Mouse (Mus musculus) MEL (cell line): ENCODE data around the gene Myzap.

Experiments
- BHLHE40 ChIP-seq: IDR thresholded peaks from 2 replicates; pipeline ENCODE4 v1.6.1; 2012; ENCODE audit warnings: low read depth, mild to moderate bottlenecking, inconsistent platforms, low read length, improper control_type of control experiment, borderline replicate concordance
- CHD2 ChIP-seq: IDR thresholded peaks from 2 replicates; pipeline ENCODE4 v1.6.1; 2011; ENCODE audit warnings: low read length, improper control_type of control experiment
- CTCF ChIP-seq, 3 experiments: IDR thresholded peaks in 2 of 3; conservative IDR thresholded peaks in 1 of 3; 2 replicates each; pipeline ENCODE4 v1.5.1; 2011 to 2012; ENCODE audit warnings: low read length in 3 of 3, low read depth in 2 of 3, mild to moderate bottlenecking in 2 of 3, improper control_type of control experiment in 1 of 3, inconsistent platforms in 1 of 3, mixed read lengths in 1 of 3, moderate library complexity in 1 of 3; ENCODE audit not compliant: control insufficient read depth in 1 of 3, insufficient read depth in 1 of 3, poor library complexity in 1 of 3, severe bottlenecking in 1 of 3
- MAX ChIP-seq: IDR thresholded peaks from 2 replicates; pipeline ENCODE4 v1.6.1; 2011; ENCODE audit warnings: low read length, improper control_type of control experiment
- POLR2A ChIP-seq, 2 experiments: IDR thresholded peaks; 2 replicates each; pipeline ENCODE4 v1.6.1; 2011 to 2012; ENCODE audit warnings: low read length in 2 of 2, mild to moderate bottlenecking in 2 of 2, control low read depth in 1 of 2, improper control_type of control experiment in 1 of 2, low read depth in 1 of 2, moderate library complexity in 1 of 2; ENCODE audit not compliant: control insufficient read depth in 1 of 2, insufficient read depth in 1 of 2, poor library complexity in 1 of 2
- POLR2AphosphoS2 ChIP-seq: IDR thresholded peaks from 2 replicates; pipeline ENCODE4 v1.6.1; 2011; ENCODE audit warnings: low read length, improper control_type of control experiment
- USF1 ChIP-seq: IDR thresholded peaks from 2 replicates; pipeline ENCODE4 v1.6.1; 2014; ENCODE audit warnings: low read depth, mild to moderate bottlenecking, inconsistent platforms, low read length, improper control_type of control experiment, moderate library complexity

DNA sequence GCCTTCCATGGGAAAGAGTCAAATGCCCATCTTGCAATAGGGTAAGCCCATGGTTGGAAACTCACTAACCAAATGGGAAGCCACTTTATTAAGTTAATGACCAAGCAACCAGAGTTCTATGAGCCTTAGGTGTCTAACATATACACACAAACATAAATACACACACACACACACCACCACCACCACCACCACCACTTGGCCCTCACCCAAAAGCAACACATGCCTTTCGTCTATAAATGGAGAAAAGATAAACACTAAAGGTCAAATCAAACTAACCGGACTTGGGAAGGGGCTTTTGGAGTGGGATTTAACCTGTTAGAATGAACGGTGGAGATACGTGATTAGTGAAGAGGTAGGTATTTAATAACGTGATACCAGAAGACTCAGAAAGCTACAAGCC, 1.1 kb downstream of the Myzap start:
- no peak for TF ChIP-seq POLR2AphosphoS2
- TF ChIP-seq BHLHE40: no peak
- TF ChIP-seq MAX: no peak
- no peak for TF ChIP-seq CTCF (IDR thresholded peaks at IDR 0.05 in 2 of 3, conservative IDR thresholded peaks at IDR 0.05 in 1 of 3; ENCODE audit: control insufficient read depth in 1 of 3, insufficient read depth in 1 of 3, low read depth in 2 of 3, low read length in 3 of 3, poor library complexity in 1 of 3, severe bottlenecking in 1 of 3)
- TF ChIP-seq POLR2A (IDR thresholded peaks at IDR 0.05; ENCODE audit: control insufficient read depth in 1 of 2, insufficient read depth in 1 of 2, low read depth in 1 of 2, low read length in 2 of 2, poor library complexity in 1 of 2): no peak
- TF ChIP-seq CHD2: no peak
- no peak for TF ChIP-seq USF1
